Mouse (Mus musculus): ENCODE measurements at regions not wholly inside any gene's neighbourhood (a gene's known extent, or its start where the extent isn't known, plus 50 kb on each side); places are given as distances from the start of the nearest gene placed in this dataset.
"Not testable (repeated sequence)": the region's sequence is repeated elsewhere in the genome, so short reads cannot be mapped to it uniquely, and the experiment has no call there.

GRCm38 (mm10) chr1:184172986-184173385, 138.9 kb upstream of the 1700056E22Rik start:
- Histone ChIP-seq H3ac (ENCODE audit: control insufficient read depth, insufficient read length, low read depth) (no peak overlapping the region), H3K4me3 (ENCODE audit: insufficient read depth, poor library complexity, severe bottlenecking) (no peak overlapping the region), H3K79me2 (ENCODE audit: control insufficient read depth, insufficient read depth) (no peaks in the 10 kb centered on the region), H3K27me3 (ENCODE audit: control insufficient read depth, insufficient read depth, insufficient read length) (no peaks in the 10 kb centered on the region), H3K36me3 (ENCODE audit: control insufficient read depth, insufficient read depth) (no peaks in the 10 kb centered on the region), H3K79me3 (ENCODE audit: low read depth) (no peaks in the 10 kb centered on the region)
- no peak for TF ChIP-seq FOSL1 (IDR thresholded peaks at IDR 0.05; ENCODE audit: insufficient read depth, low read length, poor library complexity, severe bottlenecking)
- TF ChIP-seq CTCF (IDR thresholded peaks at IDR 0.05; ENCODE audit: control insufficient read depth, insufficient read depth, insufficient read length): no peak
- TF ChIP-seq MYOG (IDR thresholded peaks at IDR 0.05; ENCODE audit: control insufficient read depth, extremely low read depth, insufficient read length): no peak
- no peak for TF ChIP-seq USF1 (IDR thresholded peaks at IDR 0.05; ENCODE audit: low read depth)
- no peak for TF ChIP-seq CEBPB (IDR thresholded peaks at IDR 0.05; ENCODE audit: low read depth)
- TF ChIP-seq MYOD1 (IDR thresholded peaks at IDR 0.05; ENCODE audit: control insufficient read depth, insufficient read length, low read depth): no peak
- TF ChIP-seq MAX (IDR thresholded peaks at IDR 0.05): no peak

- no peak overlapping the region for H3K4me3 ChIP-seq (ENCODE audit: insufficient read depth, poor library complexity, severe bottlenecking)
- no peaks in the 10 kb centered on the region for H3K79me3 ChIP-seq (ENCODE audit: low read depth)
- H3K27me3 ChIP-seq (ENCODE audit: control insufficient read depth, insufficient read depth, insufficient read length): no peaks in the 10 kb centered on the region
- no peak overlapping the region for H3ac ChIP-seq (ENCODE audit: control insufficient read depth, insufficient read length, low read depth)
- no peaks in the 10 kb centered on the region for H3K36me3 ChIP-seq (ENCODE audit: control insufficient read depth, insufficient read depth)
- TF ChIP-seq CEBPB (IDR thresholded peaks at IDR 0.05; ENCODE audit: low read depth) (no peak), MYOD1 (IDR thresholded peaks at IDR 0.05; ENCODE audit: control insufficient read depth, insufficient read length, low read depth) (no peak), FOSL1 (IDR thresholded peaks at IDR 0.05; ENCODE audit: insufficient read depth, low read length, poor library complexity, severe bottlenecking) (no peak), MAX (IDR thresholded peaks at IDR 0.05) (no peak), USF1 (IDR thresholded peaks at IDR 0.05; ENCODE audit: low read depth) (no peak), MYOG (IDR thresholded peaks at IDR 0.05; ENCODE audit: control insufficient read depth, extremely low read depth, insufficient read length) (no peak), CTCF (IDR thresholded peaks at IDR 0.05; ENCODE audit: control insufficient read depth, insufficient read depth, insufficient read length) (no peak)
- H3K79me2 ChIP-seq (ENCODE audit: control insufficient read depth, insufficient read depth): no peaks in the 10 kb centered on the region
These were observed 137.5 kb upstream of the 1700056E22Rik start for GRCm38 (mm10) chr1:184171601-184172000.

DNA sequence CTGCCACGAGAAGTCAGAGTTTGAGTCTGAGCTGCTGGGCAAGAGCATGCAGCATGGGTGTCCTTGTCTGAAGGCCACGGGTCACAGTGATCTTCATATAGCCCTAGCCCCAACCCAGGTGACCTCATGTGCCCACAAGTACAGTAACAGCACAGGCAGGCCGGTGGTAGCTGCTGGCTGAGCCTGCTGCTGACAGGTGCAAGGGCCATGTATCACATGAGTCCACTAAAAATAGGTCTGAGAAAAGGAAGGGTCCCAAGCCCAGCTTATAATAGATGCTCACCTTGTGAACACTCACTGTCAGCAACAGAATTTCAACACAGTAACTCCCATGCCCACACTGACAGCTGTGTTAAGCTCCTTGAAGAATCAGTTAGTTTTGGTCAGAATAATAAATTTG, 136.8 kb upstream of the 1700056E22Rik start:
- Histone ChIP-seq H3K79me3 (ENCODE audit: low read depth) (no peaks in the 10 kb centered on the region), H3K36me3 (ENCODE audit: control insufficient read depth, insufficient read depth) (no peaks in the 10 kb centered on the region), H3ac (ENCODE audit: control insufficient read depth, insufficient read length, low read depth) (no peak overlapping the region), H3K79me2 (ENCODE audit: control insufficient read depth, insufficient read depth) (no peaks in the 10 kb centered on the region), H3K4me3 (ENCODE audit: insufficient read depth, poor library complexity, severe bottlenecking) (no peak overlapping the region), H3K27me3 (ENCODE audit: control insufficient read depth, insufficient read depth, insufficient read length) (no peaks in the 10 kb centered on the region)
- TF ChIP-seq MYOD1 (IDR thresholded peaks at IDR 0.05; ENCODE audit: control insufficient read depth, insufficient read length, low read depth) (peak; percentile 55), MYOG (IDR thresholded peaks at IDR 0.05; ENCODE audit: control insufficient read depth, extremely low read depth, insufficient read length) (no peak)

DNA sequence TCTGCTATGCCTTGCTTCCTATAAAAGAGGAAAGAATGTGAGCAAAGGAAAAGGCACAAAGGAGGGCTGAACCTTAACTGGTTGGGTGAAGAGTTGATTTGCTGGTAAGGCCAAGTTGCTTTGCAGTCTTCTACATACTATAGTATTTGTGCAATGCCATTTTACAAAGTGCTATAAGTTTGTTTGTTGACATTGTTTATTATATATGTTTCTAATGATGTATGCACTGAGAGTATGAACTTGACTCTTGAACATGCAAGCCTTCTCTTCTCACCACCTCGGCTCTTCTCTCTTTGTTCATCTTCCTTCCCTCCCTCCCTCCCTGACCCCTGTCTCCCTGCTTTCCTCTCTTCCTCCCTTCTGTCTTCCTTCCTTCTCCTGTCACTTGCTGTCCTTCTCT, 135.9 kb upstream of the 1700056E22Rik start:
- Histone ChIP-seq H3ac (ENCODE audit: control insufficient read depth, insufficient read length, low read depth) (no peak overlapping the region), H3K36me3 (ENCODE audit: control insufficient read depth, insufficient read depth) (no peaks in the 10 kb centered on the region), H3K27me3 (ENCODE audit: control insufficient read depth, insufficient read depth, insufficient read length) (no peaks in the 10 kb centered on the region), H3K79me3 (ENCODE audit: low read depth) (no peaks in the 10 kb centered on the region), H3K4me3 (ENCODE audit: insufficient read depth, poor library complexity, severe bottlenecking) (no peak overlapping the region), H3K79me2 (ENCODE audit: control insufficient read depth, insufficient read depth) (no peaks in the 10 kb centered on the region)
- TF ChIP-seq CTCF (IDR thresholded peaks at IDR 0.05; ENCODE audit: control insufficient read depth, insufficient read depth, insufficient read length): no peak
- TF ChIP-seq MYOD1 (IDR thresholded peaks at IDR 0.05; ENCODE audit: control insufficient read depth, insufficient read length, low read depth): no peak
- no peak for TF ChIP-seq USF1 (IDR thresholded peaks at IDR 0.05; ENCODE audit: low read depth)
- no peak for TF ChIP-seq MYOG (IDR thresholded peaks at IDR 0.05; ENCODE audit: control insufficient read depth, extremely low read depth, insufficient read length)
- no peak for TF ChIP-seq CEBPB (IDR thresholded peaks at IDR 0.05; ENCODE audit: low read depth)
- no peak for TF ChIP-seq MAX (IDR thresholded peaks at IDR 0.05)
- TF ChIP-seq FOSL1 (IDR thresholded peaks at IDR 0.05; ENCODE audit: insufficient read depth, low read length, poor library complexity, severe bottlenecking): no peak

- Histone ChIP-seq H3K4me3 (ENCODE audit: insufficient read depth, poor library complexity, severe bottlenecking) (no peak overlapping the region), H3K79me3 (ENCODE audit: low read depth) (no peaks in the 10 kb centered on the region), H3ac (ENCODE audit: control insufficient read depth, insufficient read length, low read depth) (no peak overlapping the region), H3K36me3 (ENCODE audit: control insufficient read depth, insufficient read depth) (no peaks in the 10 kb centered on the region), H3K27me3 (ENCODE audit: control insufficient read depth, insufficient read depth, insufficient read length) (no peaks in the 10 kb centered on the region), H3K79me2 (ENCODE audit: control insufficient read depth, insufficient read depth) (no peaks in the 10 kb centered on the region)
- TF ChIP-seq MYOD1 (IDR thresholded peaks at IDR 0.05; ENCODE audit: control insufficient read depth, insufficient read length, low read depth) (peak; percentile 55), CEBPB (IDR thresholded peaks at IDR 0.05; ENCODE audit: low read depth) (no peak), MAX (IDR thresholded peaks at IDR 0.05) (no peak), CTCF (IDR thresholded peaks at IDR 0.05; ENCODE audit: control insufficient read depth, insufficient read depth, insufficient read length) (no peak)
These were observed 135.1 kb upstream of the 1700056E22Rik start for GRCm38 (mm10) chr1:184169034-184169783.

GRCm38 (mm10) chr1:184166951-184167350, 132.8 kb upstream of the 1700056E22Rik start:
- Histone ChIP-seq H3K4me3 (ENCODE audit: insufficient read depth, poor library complexity, severe bottlenecking) (no peak overlapping the region), H3K79me3 (ENCODE audit: low read depth) (no peaks in the 10 kb centered on the region), H3ac (ENCODE audit: control insufficient read depth, insufficient read length, low read depth) (no peak overlapping the region), H3K36me3 (ENCODE audit: control insufficient read depth, insufficient read depth) (no peaks in the 10 kb centered on the region), H3K79me2 (ENCODE audit: control insufficient read depth, insufficient read depth) (no peaks in the 10 kb centered on the region), H3K27me3 (ENCODE audit: control insufficient read depth, insufficient read depth, insufficient read length) (no peaks in the 10 kb centered on the region)
- TF ChIP-seq FOSL1 (IDR thresholded peaks at IDR 0.05; ENCODE audit: insufficient read depth, low read length, poor library complexity, severe bottlenecking): no peak
- no peak for TF ChIP-seq MYOD1 (IDR thresholded peaks at IDR 0.05; ENCODE audit: control insufficient read depth, insufficient read length, low read depth)
- TF ChIP-seq USF1 (IDR thresholded peaks at IDR 0.05; ENCODE audit: low read depth): peak; percentile 36

DNA sequence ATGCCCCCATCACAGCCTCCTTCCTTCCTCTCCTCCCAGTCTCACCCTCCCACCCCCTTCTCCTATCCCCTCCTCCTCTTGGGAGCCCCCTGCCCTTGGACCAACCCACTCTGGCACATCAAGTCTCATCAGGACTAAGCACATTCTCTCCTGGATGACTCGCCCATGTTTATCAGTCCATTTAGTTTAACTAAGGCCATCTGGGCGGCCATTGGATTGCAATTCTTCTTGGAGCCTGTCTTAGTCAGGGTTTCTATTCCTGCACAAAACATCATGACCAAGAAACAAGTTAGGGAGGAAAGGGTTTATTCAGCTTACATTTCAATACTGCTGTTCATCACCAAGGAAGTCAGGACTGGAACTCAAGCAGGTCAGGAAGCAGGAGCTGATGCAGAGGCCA, 128.4 kb upstream of the 1700056E22Rik start:
- H3K27me3 ChIP-seq (ENCODE audit: control insufficient read depth, insufficient read depth, insufficient read length); H3K36me3 ChIP-seq (ENCODE audit: control insufficient read depth, insufficient read depth); H3K79me3 ChIP-seq (ENCODE audit: low read depth); H3ac ChIP-seq (ENCODE audit: control insufficient read depth, insufficient read length, low read depth); H3K79me2 ChIP-seq (ENCODE audit: control insufficient read depth, insufficient read depth); H3K4me3 ChIP-seq (ENCODE audit: insufficient read depth, poor library complexity, severe bottlenecking): not testable (repeated sequence)

All from C2C12 (cell line).